Mouse (Mus musculus): ENCODE data around the gene Prkg1.

- TF ChIP-seq CTCF (IDR thresholded peaks at IDR 0.05; ENCODE audit: low read depth, low read length) (no peak), POLR2A (IDR thresholded peaks at IDR 0.05; ENCODE audit: extremely low read depth, insufficient read depth, low read length) (no peak)
Observed at GRCm38 (mm10) chr19:30942369-30942992, 822.4 kb downstream of the Prkg1 start.
